Mouse (Mus musculus): ENCODE measurements around the gene Prkn. TPM values are rescaled to one million over a fixed set of nuclear protein-coding genes. Genes with fewer than 3 reads are reported as not detected.

Prkn gene
- total and polyA plus RNA-seq, 2 experiments from 2014 or later: 6.2 to 6.8 TPM

- no peaks in the 10 kb centered on the region for H3K36me3 ChIP-seq (ENCODE audit: insufficient read depth)
- no peak overlapping the region for H3K4me2 ChIP-seq (ENCODE audit: low read depth)
- no peak overlapping the region for H3K27ac ChIP-seq (ENCODE audit: low read depth, low read length)
- DNase-seq: no peak
- WGBS: 78% methylated on average over 6 of the region's 6 CpGs
- no peaks in the 10 kb centered on the region for H3K9me3 ChIP-seq (ENCODE audit: low read length)
- no peak overlapping the region for H3K4me3 ChIP-seq (ENCODE audit: low read depth, low read length)
- TF ChIP-seq CTCF (IDR thresholded peaks at IDR 0.05; ENCODE audit: low read depth): no peak
- no peaks in the 10 kb centered on the region for H3K4me1 ChIP-seq (ENCODE audit: insufficient read depth)
- no peak overlapping the region for H3K9ac ChIP-seq
- H3K27me3 ChIP-seq (ENCODE audit: insufficient read depth, low read length): no peaks in the 10 kb centered on the region
- ATAC-seq: no peak
These were observed 1252.8 kb downstream of the Prkn start for GRCm38 (mm10) chr17:12092901-12093564.

DNA sequence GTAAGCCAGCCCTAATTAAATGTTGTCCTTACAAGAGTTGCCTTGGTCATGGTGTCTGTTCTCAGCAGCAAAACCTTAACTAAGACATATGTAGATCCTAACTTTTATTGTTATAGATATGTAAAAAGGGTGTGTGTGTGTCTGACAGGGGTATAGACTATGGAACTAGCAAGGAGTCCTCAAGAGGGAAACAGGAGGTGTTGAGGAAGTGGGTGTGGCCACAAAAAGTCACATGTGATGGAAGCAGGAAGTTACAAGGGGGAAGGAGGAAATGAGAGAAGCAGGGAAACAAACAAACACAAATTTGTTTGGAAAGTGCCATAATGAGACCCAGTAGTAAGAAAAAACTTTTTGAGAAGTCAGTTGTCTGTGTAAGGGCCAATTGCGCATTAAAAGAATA lies 1253.8 kb downstream of the Prkn start:
- Histone ChIP-seq H3K4me3 (ENCODE audit: low read depth, low read length) (no peak overlapping the region), H3K27ac (ENCODE audit: low read depth, low read length) (no peak overlapping the region), H3K9ac (no peak overlapping the region), H3K27me3 (ENCODE audit: insufficient read depth, low read length) (no peaks in the 10 kb centered on the region), H3K4me2 (ENCODE audit: low read depth) (no peak overlapping the region), H3K9me3 (ENCODE audit: low read length) (no peaks in the 10 kb centered on the region), H3K36me3 (ENCODE audit: insufficient read depth) (no peaks in the 10 kb centered on the region), H3K4me1 (ENCODE audit: insufficient read depth) (no peaks in the 10 kb centered on the region)
- WGBS: 97% methylated on average over 1 of the region's 1 CpGs
- ATAC-seq (no peak), DNase-seq (no peak)
- TF ChIP-seq CTCF (IDR thresholded peaks at IDR 0.05; ENCODE audit: low read depth): no peak

- no peaks in the 10 kb centered on the region for H3K36me3 ChIP-seq (ENCODE audit: insufficient read depth)
- WGBS: 78% methylated on average over 9 of the region's 9 CpGs
- DNase-seq (no peak), ATAC-seq (no peak)
- H3K4me2 ChIP-seq (ENCODE audit: low read depth): no peak overlapping the region
- H3K27ac ChIP-seq (ENCODE audit: low read depth, low read length): no peak overlapping the region
- no peaks in the 10 kb centered on the region for H3K9me3 ChIP-seq (ENCODE audit: low read length)
- H3K27me3 ChIP-seq (ENCODE audit: insufficient read depth, low read length): no peaks in the 10 kb centered on the region
- no peak for TF ChIP-seq CTCF (IDR thresholded peaks at IDR 0.05; ENCODE audit: low read depth)
- no peak overlapping the region for H3K4me3 ChIP-seq (ENCODE audit: low read depth, low read length)
- H3K9ac ChIP-seq: no peak overlapping the region
- no peaks in the 10 kb centered on the region for H3K4me1 ChIP-seq (ENCODE audit: insufficient read depth)
These were observed 1254.8 kb downstream of the Prkn start for GRCm38 (mm10) chr17:12094827-12095590.

DNA sequence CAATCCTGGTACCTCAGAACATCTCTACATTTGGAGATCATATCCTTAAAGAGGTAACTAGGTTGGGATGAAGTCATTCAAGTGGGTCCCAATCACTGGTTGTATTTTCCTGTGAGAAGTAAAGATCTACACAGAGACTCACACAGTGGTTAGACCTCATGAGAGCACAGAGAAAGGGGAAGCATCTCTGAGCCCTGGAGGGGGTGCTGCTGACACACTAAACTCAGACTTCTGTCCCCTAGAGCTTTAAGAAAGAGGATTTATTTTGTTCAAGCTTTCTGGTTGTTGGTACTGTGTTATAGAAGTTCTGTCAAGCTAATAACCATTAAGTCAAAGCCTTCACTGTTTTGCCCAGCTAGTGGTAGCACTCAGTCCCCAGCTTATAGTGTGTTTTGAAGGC lies 1259.2 kb downstream of the Prkn start:
- no peak for ATAC-seq
- TF ChIP-seq CTCF (IDR thresholded peaks at IDR 0.05; ENCODE audit: low read depth): no peak

GRCm38 (mm10) chr17:12102326-12102725 lies 1262.1 kb downstream of the Prkn start:
- 95% methylated on average over 10 of the region's 10 CpGs for whole genome bisulfite sequencing
- no peak overlapping the region for H3K4me2 ChIP-seq (ENCODE audit: low read depth)
- H3K27ac ChIP-seq (ENCODE audit: low read depth, low read length): no peak overlapping the region
- no peaks in the 10 kb centered on the region for H3K9me3 ChIP-seq (ENCODE audit: low read length)
- no peak overlapping the region for H3K4me3 ChIP-seq (ENCODE audit: low read depth, low read length)
- DNase-seq: no peak
- H3K27me3 ChIP-seq (ENCODE audit: insufficient read depth, low read length): no peaks in the 10 kb centered on the region
- H3K36me3 ChIP-seq (ENCODE audit: insufficient read depth): no peaks in the 10 kb centered on the region
- no peak overlapping the region for H3K9ac ChIP-seq
- no peak for ATAC-seq
- TF ChIP-seq CTCF (IDR thresholded peaks at IDR 0.05; ENCODE audit: low read depth): no peak
- H3K4me1 ChIP-seq (ENCODE audit: insufficient read depth): no peaks in the 10 kb centered on the region

More for the DNA sequence above, 1259.2 kb downstream of the Prkn start:
- Histone ChIP-seq H3K9ac (no peak overlapping the region), H3K27me3 (ENCODE audit: insufficient read depth, low read length) (no peaks in the 10 kb centered on the region), H3K4me2 (ENCODE audit: low read depth) (no peak overlapping the region), H3K4me1 (ENCODE audit: insufficient read depth) (no peaks in the 10 kb centered on the region), H3K9me3 (ENCODE audit: low read length) (no peaks in the 10 kb centered on the region), H3K27ac (ENCODE audit: low read depth, low read length) (no peak overlapping the region), H3K4me3 (ENCODE audit: low read depth, low read length) (no peak overlapping the region), H3K36me3 (ENCODE audit: insufficient read depth) (no peaks in the 10 kb centered on the region)
- DNase-seq: no peak

- no peaks in the 10 kb centered on the region for H3K9me3 ChIP-seq (ENCODE audit: low read length)
- no peaks in the 10 kb centered on the region for H3K36me3 ChIP-seq (ENCODE audit: insufficient read depth)
- DNase-seq: no peak
- H3K4me1 ChIP-seq (ENCODE audit: insufficient read depth): no peaks in the 10 kb centered on the region
- WGBS: 82% methylated on average over 6 of the region's 6 CpGs
- ATAC-seq: no peak
- H3K27ac ChIP-seq (ENCODE audit: low read depth, low read length): no peak overlapping the region
- H3K4me3 ChIP-seq (ENCODE audit: low read depth, low read length): no peak overlapping the region
- TF ChIP-seq CTCF (IDR thresholded peaks at IDR 0.05; ENCODE audit: low read depth): peak; percentile 27; the same call in 1 of the 2 replicates
- H3K27me3 ChIP-seq (ENCODE audit: insufficient read depth, low read length): no peaks in the 10 kb centered on the region
- no peak overlapping the region for H3K4me2 ChIP-seq (ENCODE audit: low read depth)
- no peak overlapping the region for H3K9ac ChIP-seq
These were observed 1263.6 kb downstream of the Prkn start for GRCm38 (mm10) chr17:12103781-12104180.

GRCm38 (mm10) chr17:12104245-12104644 lies 1264.1 kb downstream of the Prkn start:
- 88% methylated on average over 7 of the region's 7 CpGs for WGBS
- Histone ChIP-seq H3K9me3 (ENCODE audit: low read length) (no peaks in the 10 kb centered on the region), H3K4me1 (ENCODE audit: insufficient read depth) (no peaks in the 10 kb centered on the region), H3K27me3 (ENCODE audit: insufficient read depth, low read length) (no peaks in the 10 kb centered on the region), H3K4me2 (ENCODE audit: low read depth) (no peak overlapping the region), H3K9ac (no peak overlapping the region), H3K27ac (ENCODE audit: low read depth, low read length) (no peak overlapping the region), H3K4me3 (ENCODE audit: low read depth, low read length) (no peak overlapping the region), H3K36me3 (ENCODE audit: insufficient read depth) (no peaks in the 10 kb centered on the region)
- no peak for TF ChIP-seq CTCF (IDR thresholded peaks at IDR 0.05; ENCODE audit: low read depth)
- ATAC-seq (no peak), DNase-seq (no peak)

Data from forebrain, postnatal 0 days (tissue).